Mouse (Mus musculus) cortical plate, adult 2 months (tissue): ENCODE measurements around the gene Neo1.

Experiments
- CTCF ChIP-seq: fragments of 200-500 bp; IDR thresholded peaks from 2 replicates; pipeline ENCODE4 v1.5.1; 2011; ENCODE audit warnings: mild to moderate bottlenecking, control low read depth, low read length; ENCODE audit not compliant: insufficient read depth; ENCODE audit errors: extremely low read depth
- POLR2A ChIP-seq: fragments of 200-500 bp; IDR thresholded peaks from 2 replicates; pipeline ENCODE4 v1.6.1; 2011; ENCODE audit warnings: mild to moderate bottlenecking, low read length, control low read depth; ENCODE audit not compliant: insufficient read depth; ENCODE audit errors: extremely low read depth

DNA sequence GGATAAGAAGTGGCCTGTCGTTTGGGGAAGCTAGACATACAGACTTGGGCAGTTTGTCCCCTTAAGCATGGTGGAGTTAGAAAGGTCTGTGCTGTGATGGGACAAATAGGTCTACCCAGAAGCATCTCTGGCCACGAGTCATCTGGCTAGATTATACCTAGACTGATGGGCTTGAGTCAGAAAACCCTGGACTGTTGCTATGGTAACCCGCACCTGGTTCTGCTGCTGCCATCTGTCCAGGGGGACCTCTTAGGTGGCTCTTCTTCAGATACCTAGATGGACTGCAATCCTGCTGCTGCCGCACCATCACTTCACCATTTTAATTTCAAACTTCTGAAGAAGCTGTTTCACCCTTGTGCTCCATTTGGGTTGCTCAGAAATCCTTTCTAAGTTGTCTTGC lies 34.0 kb upstream of the Neo1 start:
- no peak for TF ChIP-seq POLR2A
- no peak for TF ChIP-seq CTCF
